19 mouse cellular contexts compared by ENCODE assay signal in genomic region chr15:61514324-61514723, GRCm38 (mm10).
DNase-seq lines count a peak whose midpoint lies in the region; ATAC-seq and TF ChIP-seq lines count a peak whose summit lies in the region.
"Had no signal": no experiment of that assay in that cellular context is flagged by ENCODE, and none has a peak within 500 bp of the region (broad histone marks: within the 10 kb centered on the region; RNA-seq: fewer than 3 reads in every experiment).

No protein-coding gene starts in this region.

- H3K4me2 ChIP-seq in limb, embryonic 14.5 days (replicated peaks; ENCODE audit: low read depth, low read length, severe bottlenecking) = no peak overlapping the region
- H3K4me2 ChIP-seq: heart, embryonic 11.5 days; liver, embryonic 13.5 days; neural tube, embryonic 12.5 days had no signal

- H3K27ac ChIP-seq in limb, embryonic 14.5 days (replicated peaks; ENCODE audit: low read depth, low read length) = no peak overlapping the region
- H3K27ac ChIP-seq in limb, embryonic 10.5 days = no peak overlapping the region
- H3K27ac ChIP-seq: left cerebral cortex, adult 2 months; liver, embryonic 13.5 days; macrophage; neural tube, embryonic 12.5 days had no signal

- no peaks in the 10 kb centered on the region for H3K4me1 ChIP-seq in limb, embryonic 14.5 days (ENCODE audit: control insufficient read depth, insufficient read depth, low read length)
- H3K4me1 ChIP-seq in limb, embryonic 10.5 days = no peaks in the 10 kb centered on the region
- H3K4me1 ChIP-seq: liver, embryonic 13.5 days; neural tube, embryonic 12.5 days had no signal

- H3K4me3 ChIP-seq in limb, embryonic 14.5 days (replicated peaks; ENCODE audit: low read length) = no peak overlapping the region
- H3K4me3 ChIP-seq in limb, embryonic 10.5 days = no peak overlapping the region
- H3K4me3 ChIP-seq: left cerebral cortex, adult 2 months; liver, embryonic 13.5 days; neural tube, embryonic 12.5 days had no signal

- H3K9me3 ChIP-seq in limb, embryonic 14.5 days (ENCODE audit: control insufficient read depth, low read length) = no peaks in the 10 kb centered on the region
- no peaks in the 10 kb centered on the region for H3K9me3 ChIP-seq in limb, embryonic 10.5 days (replicated peaks)
- H3K9me3 ChIP-seq: liver, embryonic 13.5 days; neural tube, embryonic 12.5 days had no signal

- no peak for TF ChIP-seq POLR2A in limb, embryonic 14.5 days (IDR thresholded peaks at IDR 0.05; ENCODE audit: borderline replicate concordance, extremely low read depth, insufficient read depth, insufficient read length)
- no peak for TF ChIP-seq POLR2A in brain, embryonic 14.5 days (IDR thresholded peaks at IDR 0.05; ENCODE audit: borderline replicate concordance, extremely low read depth, insufficient read depth, insufficient read length, poor library complexity, severe bottlenecking)

- no peaks in the 10 kb centered on the region for H3K36me3 ChIP-seq in limb, embryonic 14.5 days (ENCODE audit: control insufficient read depth, insufficient read depth, low read length)
- no peaks in the 10 kb centered on the region for H3K36me3 ChIP-seq in limb, embryonic 10.5 days
- H3K36me3 ChIP-seq: liver, embryonic 13.5 days; neural tube, embryonic 12.5 days had no signal

- no peak for ATAC-seq in limb, embryonic 14.5 days (ENCODE audit: low FRiP score, low read depth)
- ATAC-seq in cerebellum, adult (ENCODE audit: insufficient number of reproducible peaks, low FRiP score, low TSS enrichment) = no peak
- ATAC-seq: activated CD4-positive, CD25-positive, alpha-beta regulatory T cell, adult 4 months; midbrain, embryonic 16.5 days had no signal

- H3K27me3 ChIP-seq in limb, embryonic 14.5 days (ENCODE audit: control insufficient read depth, insufficient read depth, low read length) = no peaks in the 10 kb centered on the region
- H3K27me3 ChIP-seq in limb, embryonic 10.5 days (ENCODE audit: low read depth, poor library complexity, severe bottlenecking) = no peaks in the 10 kb centered on the region
- H3K27me3 ChIP-seq: liver, embryonic 13.5 days; neural tube, embryonic 12.5 days had no signal

- H3K9ac ChIP-seq in limb, embryonic 14.5 days (ENCODE audit: low read depth, low read length, severe bottlenecking) = no peak overlapping the region
- H3K9ac ChIP-seq: liver, embryonic 13.5 days; neural tube, embryonic 12.5 days had no signal

- DNase-seq in limb, embryonic 14.5 days (ENCODE audit: low spot score) = peak; percentile 88
- DNase-seq in limb, embryonic 10.5 days (ENCODE audit: low spot score) = no peak
- DNase-seq in brain, embryonic 14.5 days (ENCODE audit: low read depth) = peak; percentile 65
- peak; percentile 13 for DNase-seq in left cerebral cortex, adult 11 months (ENCODE audit: low spot score)
- DNase-seq in right cerebral cortex, postnatal 25 days = peak; percentile 12
- DNase-seq in cerebellum, adult 11 months = no peak
- DNase-seq: adrenal gland, postnatal 36 days; cerebellum, adult 11-12 months; heart, postnatal 4 days; kidney, adult 11 months; kidney, postnatal 4 days; liver, embryonic 13.5 days had no signal

- 53% methylated on average over 1 of the region's 1 CpGs for WGBS in limb, embryonic 14.5 days
- WGBS in limb, embryonic 10.5 days = 91% methylated on average over 1 of the region's 1 CpGs

- TF ChIP-seq CTCF in brain, embryonic 14.5 days (IDR thresholded peaks at IDR 0.05; ENCODE audit: borderline replicate concordance, extremely low read depth, insufficient read depth, insufficient read length) = no peak

Comparison
In these comparisons a context has a peak if more than half of its experiments do, and no peak if none do; other contexts are left out.
1. DNase-seq: peak in limb, embryonic 14.5 days (single experiment), brain, embryonic 14.5 days (single experiment), left cerebral cortex, adult 11 months (single experiment) and right cerebral cortex, postnatal 25 days (single experiment); none in limb, embryonic 10.5 days (single experiment) and cerebellum, adult 11 months (single experiment).